Mouse (Mus musculus) bone marrow macrophage, adult 2 months (primary cell): ENCODE results near the gene Zfp358.

ENCODE experiments used
- CTCF ChIP-seq: IDR thresholded peaks from 2 replicates; pipeline ENCODE4 v1.5.1; 2012; ENCODE audit warnings: low read depth, mild to moderate bottlenecking, low read length, moderate library complexity
- POLR2A ChIP-seq: IDR thresholded peaks from 2 replicates; pipeline ENCODE4 v1.6.1; 2012; ENCODE audit warnings: mild to moderate bottlenecking, low read depth, low read length, borderline replicate concordance

DNA sequence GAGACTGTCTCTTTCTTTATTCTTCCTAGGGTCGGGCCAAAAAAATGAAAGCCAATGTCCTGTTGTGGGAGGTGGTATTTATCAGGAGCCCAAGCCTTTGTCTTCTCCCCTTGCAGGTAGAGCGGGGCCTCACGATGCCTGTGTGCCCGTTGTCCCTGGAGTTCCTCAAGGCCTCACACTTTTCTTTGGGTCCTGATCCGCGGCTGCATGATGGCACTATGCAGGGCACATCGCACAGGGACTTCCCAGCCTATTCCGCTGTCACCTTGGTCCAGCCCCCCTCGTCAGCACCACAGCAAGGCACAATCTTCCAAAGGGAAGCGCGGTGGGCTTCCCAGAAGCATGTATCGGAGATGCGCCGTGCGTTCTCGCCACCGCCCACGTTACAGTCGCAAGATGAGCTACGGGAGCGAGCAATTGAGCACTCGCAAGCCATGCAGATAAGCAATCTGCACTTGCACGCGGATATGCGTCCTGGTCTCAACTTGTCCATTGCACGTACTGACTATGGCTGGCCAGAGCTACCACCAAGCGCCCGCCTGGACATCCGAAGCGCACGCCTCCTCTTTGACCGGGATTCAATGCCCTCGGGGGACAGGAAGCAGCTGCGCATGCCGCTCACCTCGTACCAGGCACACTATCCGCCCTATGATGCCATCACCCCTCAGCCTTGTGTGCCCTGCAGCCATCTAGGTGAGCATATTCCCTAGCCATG is 17.1 kb upstream of the Zfp358 start:
- TF ChIP-seq CTCF: no peak
- TF ChIP-seq POLR2A: no peak
